Mouse (Mus musculus) heart, postnatal 10 days (tissue): ENCODE data around the gene Tbc1d10c. TPM values are rescaled to one million over a fixed set of nuclear protein-coding genes. Genes with fewer than 3 reads are reported as not detected.
A peak's percentile ranks its signal among the peaks of the same experiment; 100 is the strongest.
"Not testable (repeated sequence)": the region's sequence is repeated elsewhere in the genome, so short reads cannot be mapped to it uniquely, and the experiment has no call there.

Experiments used
- DNase-seq, 2 experiments: peaks; one replicate each; pipeline ENCODE4 v3.0.0; 2021
- intact Hi-C: fragments of 180-260 bp; cut with DNase I; formaldehyde crosslinking; loops from one replicate; pipeline ENCODE4 v1.15.1; 2025
- total RNA-seq, 2 experiments: library from RNA; stranded (reverse); gene quantifications; 2 replicates each; pipeline ENCODE4 v1.2.3; 2021

Gene Tbc1d10c
- total RNA-seq, 2 experiments from 2014 or later = 2.6 to 2.9 TPM

- intact Hi-C loops = loop anchor here (5.0 kb wide), 1 partner anchor 132 kb away; no protein-coding TSS in a partner anchor
- no peak for DNase-seq
Measured at GRCm38 (mm10) chr19:4148819-4149218, 42.3 kb downstream of the Tbc1d10c start.

DNA sequence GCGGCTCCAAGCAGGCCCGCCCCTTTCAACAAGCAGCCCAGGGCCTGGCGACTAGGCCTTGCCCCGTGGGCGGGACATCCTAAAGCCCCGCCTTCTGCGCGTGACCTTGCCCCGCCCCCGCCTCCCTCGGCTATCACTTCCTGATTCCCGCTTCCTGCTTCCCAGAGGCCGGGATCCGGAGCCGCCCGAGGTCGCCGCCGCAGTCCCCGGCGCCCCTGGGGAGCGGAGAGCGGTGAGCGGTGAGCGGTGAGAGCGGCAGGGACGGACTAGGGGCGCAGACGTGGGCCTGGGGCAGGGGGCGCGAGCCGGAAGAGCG is 42.6 kb downstream of the Tbc1d10c start, which contains the start of gene Coro1b:
TSS of gene Coro1b (plus strand) at position 129 of the 316 bp plus-strand sequence.
- intact Hi-C loops = loop anchor here (5.0 kb wide), 1 partner anchor 131 kb away; no protein-coding TSS in a partner anchor
- DNase-seq = peak; percentile 98

DNA sequence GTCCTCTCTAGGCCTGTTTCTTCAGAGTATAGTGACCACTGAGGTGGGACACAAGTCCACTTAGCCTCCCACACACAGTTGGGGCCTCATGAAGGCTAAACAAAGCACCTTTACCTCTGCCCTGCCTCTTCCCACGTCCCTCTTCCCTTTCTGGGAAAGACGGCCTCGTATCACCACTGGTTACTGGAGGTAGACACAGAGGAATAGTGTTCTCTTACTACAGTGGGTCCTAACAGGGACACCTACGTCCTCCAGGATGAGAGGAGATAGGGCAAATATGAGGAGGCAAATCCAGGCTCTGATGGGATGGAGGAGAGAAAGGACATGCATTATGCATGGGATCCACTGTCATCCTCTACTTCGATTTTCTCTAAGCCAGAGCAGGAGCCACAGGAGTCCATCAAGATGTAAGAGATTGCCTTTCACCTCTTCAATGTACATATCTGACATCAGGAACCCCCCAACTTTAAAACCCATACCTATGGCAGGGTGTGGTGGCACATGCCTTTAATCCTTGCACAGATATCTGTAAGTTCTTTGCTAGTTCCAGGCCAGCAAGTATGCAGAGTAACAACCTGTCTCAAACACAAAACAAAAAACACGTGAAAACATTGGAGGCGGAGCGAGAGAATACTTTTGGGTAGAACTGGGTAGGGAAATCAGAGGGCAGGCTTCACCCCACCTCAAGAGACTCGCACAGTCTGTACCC is 43.1 kb downstream of the Tbc1d10c start:
- intact Hi-C loops = loop anchor here (2.0 to 5.0 kb wide), 2 partner anchors 17 to 131 kb away; no protein-coding TSS in a partner anchor
- DNase-seq = no peak

DNA sequence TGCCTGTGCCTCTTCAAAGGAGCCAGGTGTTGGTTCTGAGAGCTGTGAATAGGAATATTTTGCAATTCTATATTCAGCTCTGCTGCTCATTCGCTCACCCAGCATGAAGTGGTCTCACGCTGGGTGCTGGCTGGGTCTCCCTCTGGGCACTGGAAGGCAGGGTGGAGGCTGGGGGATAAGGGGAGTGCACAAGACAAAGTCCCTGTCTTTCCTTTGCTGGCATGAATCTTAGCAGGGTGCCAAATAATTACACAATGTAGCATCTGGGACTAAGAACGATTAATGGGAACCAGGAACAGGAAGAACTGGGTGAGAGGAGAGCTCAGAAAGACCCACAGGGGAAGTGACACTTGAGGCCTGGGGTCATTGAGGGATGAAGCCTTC is 44.1 kb downstream of the Tbc1d10c start:
- intact Hi-C loops = loop anchor here (2.0 to 5.0 kb wide), 2 partner anchors 16 to 130 kb away; no protein-coding TSS in a partner anchor
- no peak for DNase-seq

GRCm38 (mm10) chr19:4146366-4147021 is 44.6 kb downstream of the Tbc1d10c start:
- no peak for DNase-seq
- intact Hi-C loops = loop anchor here (2.0 to 5.0 kb wide), 2 partner anchors 16 to 129 kb away; no protein-coding TSS in a partner anchor

- intact Hi-C loops = loop anchor here (2.0 to 5.0 kb wide), 2 partner anchors 15 to 129 kb away; no protein-coding TSS in a partner anchor
Measured at GRCm38 (mm10) chr19:4145936-4146335, 45.1 kb downstream of the Tbc1d10c start.

DNA sequence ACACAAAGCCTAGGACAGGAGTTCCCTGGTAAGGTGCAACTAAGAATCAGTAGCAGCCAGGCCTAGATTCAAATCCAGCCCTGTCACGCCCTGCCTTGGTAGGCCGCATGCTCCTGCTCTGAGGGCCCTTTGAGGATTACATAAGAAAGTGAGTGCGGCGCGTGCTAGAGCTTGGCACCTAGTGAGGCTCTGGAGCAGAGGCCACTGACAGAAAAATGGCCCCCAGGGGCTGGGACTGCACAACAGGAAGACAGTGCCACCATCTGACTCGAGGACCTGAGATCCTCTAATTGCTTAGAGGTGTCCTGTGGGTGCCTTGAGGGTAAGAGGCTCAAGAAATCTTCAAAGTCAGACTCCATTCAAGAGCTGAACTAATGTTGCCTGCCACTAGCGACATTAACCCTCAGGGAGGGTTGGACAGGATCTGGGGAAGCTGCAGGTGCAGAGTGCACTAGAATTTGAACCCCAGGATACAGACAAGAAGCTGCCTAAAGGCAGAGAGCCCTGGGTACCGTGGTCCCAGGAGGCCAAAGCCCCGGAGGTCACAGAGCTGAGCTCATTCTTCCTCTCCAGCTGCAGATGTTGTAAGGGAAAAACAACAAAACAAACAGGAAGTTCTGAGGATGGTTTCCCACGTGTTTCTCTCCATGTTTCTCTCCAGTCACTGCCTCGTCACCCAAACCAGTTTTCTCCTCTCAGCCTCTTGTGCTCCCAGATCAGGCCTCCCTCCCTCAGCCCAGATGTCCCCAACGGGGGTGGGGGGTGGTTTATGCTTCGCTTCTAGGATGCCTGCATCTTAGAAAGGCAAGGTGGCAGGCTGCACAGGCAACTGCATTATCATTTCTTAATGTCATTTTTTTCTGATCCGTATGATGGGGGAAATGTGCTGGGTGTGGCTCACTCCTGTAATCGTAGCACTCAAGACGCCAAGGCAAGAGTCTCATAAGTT is 46.3 kb downstream of the Tbc1d10c start:
- peak in 1 of 2 experiments; percentile 52 for DNase-seq
- intact Hi-C loops = loop anchor here (5.0 kb wide), 1 partner anchor 128 kb away; no protein-coding TSS in a partner anchor

More at GRCm38 (mm10) chr19:4145936-4146335, 45.1 kb downstream of the Tbc1d10c start:
- no peak for DNase-seq

DNA sequence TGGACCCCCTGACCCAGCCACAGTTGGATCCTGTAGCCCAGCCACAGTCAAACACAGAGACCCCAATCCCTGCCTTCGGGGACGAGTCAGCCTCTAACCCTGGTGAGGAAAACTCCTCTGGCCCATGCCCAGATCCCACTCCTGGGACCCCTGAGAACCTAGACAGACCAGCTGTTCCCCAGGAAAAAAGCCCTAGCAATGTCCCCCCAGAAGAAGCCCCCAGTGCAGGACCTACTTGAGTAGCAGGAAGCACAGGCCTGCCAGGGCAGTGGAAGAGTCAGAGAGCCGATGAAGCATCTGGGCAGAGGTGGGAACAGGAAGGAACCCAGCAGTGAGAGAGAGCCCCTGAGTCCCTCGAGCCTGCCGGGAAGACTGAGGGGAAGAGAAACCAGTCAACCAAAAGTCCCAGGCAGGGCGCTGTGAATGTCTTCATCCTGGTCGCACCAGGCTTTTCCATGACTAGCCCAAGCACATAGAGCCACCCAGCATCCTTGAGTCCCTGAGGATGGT is 47.3 kb downstream of the Tbc1d10c start, which contains the start of gene Cabp4:
TSS of gene Cabp4 (minus strand) at position 275 of the 510 bp plus-strand sequence.
- intact Hi-C loops = no loop called here

DNA sequence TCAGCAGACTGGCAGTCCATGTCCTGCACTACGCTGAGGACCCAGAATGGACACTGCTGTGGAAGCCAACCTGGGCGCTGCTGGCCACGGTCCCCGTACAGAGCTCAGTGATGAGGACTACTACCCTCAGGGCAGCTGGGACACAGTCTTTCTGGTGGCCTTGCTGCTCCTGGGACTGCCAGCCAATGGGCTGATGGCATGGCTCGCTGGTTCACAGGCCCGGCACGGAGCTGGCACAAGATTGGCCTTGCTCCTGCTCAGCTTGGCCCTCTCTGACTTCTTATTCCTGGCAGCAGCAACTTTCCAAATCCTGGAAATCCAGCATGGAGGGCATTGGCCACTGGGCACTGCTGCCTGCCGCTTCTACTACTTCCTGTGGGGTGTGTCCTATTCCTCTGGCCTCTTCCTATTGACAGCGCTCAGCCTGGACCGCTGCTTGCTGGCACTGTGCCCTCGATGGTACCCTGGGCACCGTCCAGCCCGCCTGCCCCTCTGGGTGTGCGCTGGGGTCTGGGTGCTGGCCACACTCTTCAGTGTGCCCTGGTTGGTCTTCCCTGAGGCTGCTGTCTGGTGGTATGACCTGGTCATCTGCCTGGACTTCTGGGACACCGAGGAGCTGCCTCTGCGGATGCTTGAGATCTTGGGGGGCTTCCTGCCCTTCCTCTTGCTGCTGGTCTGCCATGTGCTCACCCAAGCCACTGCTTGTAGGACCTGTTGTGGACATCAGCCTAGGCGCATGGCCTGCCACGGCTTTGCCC is 48.5 kb downstream of the Tbc1d10c start:
- intact Hi-C loops = no loop called here

More for the DNA sequence above, 47.3 kb downstream of the Tbc1d10c start, which contains the start of gene Cabp4:
- DNase-seq = no peak

DNA sequence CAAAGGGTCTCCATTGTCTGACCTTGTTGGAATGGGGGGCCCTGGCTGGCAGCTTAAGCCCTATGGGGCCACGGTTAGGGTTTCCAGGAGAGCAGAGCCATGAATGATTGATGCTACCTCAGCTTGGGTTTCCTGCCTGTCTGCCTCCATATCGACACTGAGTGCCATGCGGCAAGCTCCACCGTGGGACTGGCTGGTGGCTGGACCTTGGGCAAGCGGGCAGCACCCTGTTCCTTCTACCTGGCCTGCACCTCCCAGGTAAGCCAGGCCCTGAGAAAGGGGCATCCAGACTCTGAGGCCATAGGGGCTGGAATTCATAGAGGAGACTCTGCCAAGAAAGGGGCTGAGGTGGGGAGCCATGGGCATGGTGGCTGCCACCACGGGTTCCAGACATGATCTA is 50.9 kb downstream of the Tbc1d10c start:
- intact Hi-C loops = no loop called here

More for the DNA sequence above, 48.5 kb downstream of the Tbc1d10c start:
- no peak for DNase-seq

GRCm38 (mm10) chr19:4139446-4139845 is 51.6 kb downstream of the Tbc1d10c start, which contains the start of gene Gpr152:
Gene Gpr152 (plus strand): TSS chr19:4139787.
- DNase-seq = no peak
- intact Hi-C loops = no loop called here

More for the DNA sequence above, 50.9 kb downstream of the Tbc1d10c start:
- no peak for DNase-seq

- intact Hi-C loops = no loop called here
- no peak for DNase-seq
Measured at GRCm38 (mm10) chr19:4137913-4138312, 53.2 kb downstream of the Tbc1d10c start.

GRCm38 (mm10) chr19:4136463-4136862 is 54.6 kb downstream of the Tbc1d10c start:
- DNase-seq = no peak
- intact Hi-C loops = no loop called here

DNA sequence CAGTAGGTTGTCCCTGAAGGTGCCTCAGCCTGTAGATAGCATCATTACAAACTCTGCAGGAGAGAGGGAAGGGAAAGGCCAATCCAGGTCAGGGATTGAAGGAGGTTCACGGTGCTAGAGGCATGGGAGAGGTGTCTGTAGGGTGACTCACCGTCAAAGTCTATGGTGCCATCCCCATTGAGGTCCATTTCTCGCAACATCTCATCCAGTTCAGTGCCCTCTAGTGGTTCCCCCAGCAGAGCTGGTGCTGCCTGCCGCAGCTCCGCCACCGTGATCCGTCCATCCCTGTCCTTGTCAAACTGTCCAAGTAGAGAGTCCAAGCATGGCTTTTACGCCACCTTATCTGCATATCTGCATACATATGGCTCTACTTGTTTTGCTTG is 55.1 kb downstream of the Tbc1d10c start:
- intact Hi-C loops, DNase-seq: not testable (repeated sequence)

- DNase-seq, intact Hi-C loops: not testable (repeated sequence)
Measured at GRCm38 (mm10) chr19:4135229-4135962, 55.7 kb downstream of the Tbc1d10c start.

DNA sequence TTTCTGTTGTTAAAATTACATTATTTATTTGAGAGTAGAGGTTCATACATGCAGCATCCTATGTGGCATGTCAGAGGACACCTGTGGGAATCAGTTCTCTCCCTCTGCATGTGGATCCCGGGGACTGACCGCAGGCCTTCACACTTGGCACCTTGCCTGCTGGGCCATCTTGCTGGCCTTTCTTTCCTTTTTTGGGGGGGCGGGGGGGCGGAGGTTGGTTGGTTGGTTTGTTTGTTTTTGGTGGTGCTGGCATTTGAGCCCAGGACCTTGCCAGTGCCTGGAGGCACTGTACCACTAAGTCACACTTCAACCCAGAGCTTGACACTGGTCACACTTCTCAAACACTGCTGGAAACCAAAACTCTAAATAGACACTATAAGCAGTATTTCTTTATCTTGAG is 56.7 kb downstream of the Tbc1d10c start:
- intact Hi-C loops = no loop called here
- no peak for DNase-seq
